Mouse (Mus musculus) monocyte, adult 5-6 weeks (primary cell): ENCODE measurements around the gene Zbtb49. TPM values are rescaled to one million over a fixed set of nuclear protein-coding genes. Genes with fewer than 3 reads are reported as not detected.

Source experiments
- ATAC-seq: fragments of 153-309, 156-312 bp; replicated peaks from 2 replicates; pipeline ENCODE4 v1.8.0; 2017; ENCODE audit warnings: mild to moderate bottlenecking; ENCODE audit not compliant: low TSS enrichment, insufficient number of reproducible peaks, severe bottlenecking, poor library complexity, low FRiP score
- total RNA-seq: library from RNA; stranded (forward); fragments of 200-1000, 200-491, 200-594 nt; gene quantifications from 3 replicates; pipeline ENCODE4 v1.2.3, GENCODE M21; 2017

Zbtb49 gene
- total RNA-seq, 1 experiment from 2014 or later = 15.2 TPM

- no peak for ATAC-seq
These were observed 79.4 kb downstream of the Zbtb49 start for GRCm38 (mm10) chr5:38140893-38141292.

Other genes starting within 250 kb of the Zbtb49 start
- 50.6 to 57.1 TPM (median 50.7 TPM) in 3 replicates for gene Stx18, start 181.7 kb downstream of the Zbtb49 start, total RNA-seq
- gene Nsg1, start 60.5 kb downstream of the Zbtb49 start, total RNA-seq = 0.38 TPM in 1 of 3 replicates, not detected in the others
- 35.3 to 51.1 TPM (median 47.3 TPM) in 3 replicates for gene Lyar, start within 50 bp of the Zbtb49 start, total RNA-seq
- gene Tmem128, start 39.7 kb upstream of the Zbtb49 start, total RNA-seq = 56.3 to 79.6 TPM (median 68.6 TPM) in 3 replicates
- not detected in 3 replicates for gene Otop1, start 55.5 kb upstream of the Zbtb49 start, total RNA-seq
- not detected in 3 replicates for gene Drd5, start 98.9 kb upstream of the Zbtb49 start, total RNA-seq